Comparison of ENCODE assay signal across 27 mouse cellular contexts in genomic region chr8:97254169-97254568, GRCm38 (mm10).
DNase-seq lines count a peak whose midpoint lies in the region; ATAC-seq lines count a peak whose summit lies in the region.
"Had no signal": no experiment of that assay in that cellular context is flagged by ENCODE, and none has a peak within 500 bp of the region (broad histone marks: within the 10 kb centered on the region; RNA-seq: fewer than 3 reads in every experiment).

No protein-coding gene starts in this region.

- no peaks in the 10 kb centered on the region for H3K36me3 ChIP-seq in hindbrain, embryonic 16.5 days (ENCODE audit: control insufficient read depth, insufficient read depth, low read length)
- H3K36me3 ChIP-seq in hindbrain, embryonic 13.5 days = no peaks in the 10 kb centered on the region
- no peaks in the 10 kb centered on the region for H3K36me3 ChIP-seq in megakaryocyte, embryonic 14.5 days (replicated peaks; ENCODE audit: low read length)
- H3K36me3 ChIP-seq in midbrain, embryonic 15.5 days (replicated peaks) = no peaks in the 10 kb centered on the region
- no peaks in the 10 kb centered on the region for H3K36me3 ChIP-seq in midbrain, embryonic 13.5 days
- H3K36me3 ChIP-seq: forebrain, embryonic 10.5 days; G1E; heart, embryonic 10.5 days; heart, embryonic 13.5 days had no signal

- H3K4me1 ChIP-seq in hindbrain, embryonic 16.5 days (ENCODE audit: control insufficient read depth, insufficient read depth, low read depth, low read length) = no peaks in the 10 kb centered on the region
- 0 out of 2 replicates have a peak, but pooled peaks cover 3% of the 10 kb centered on the region for H3K4me1 ChIP-seq in hindbrain, embryonic 13.5 days (replicated peaks)
- no peaks in the 10 kb centered on the region for H3K4me1 ChIP-seq in megakaryocyte, embryonic 14.5 days
- H3K4me1 ChIP-seq in midbrain, embryonic 15.5 days = no peaks in the 10 kb centered on the region; the same call in 1 of the 2 replicates
- H3K4me1 ChIP-seq in midbrain, embryonic 13.5 days (replicated peaks) = no peaks in the 10 kb centered on the region
- H3K4me1 ChIP-seq: forebrain, embryonic 10.5 days; heart, embryonic 10.5 days; heart, embryonic 13.5 days had no signal

- H3K27ac ChIP-seq in hindbrain, embryonic 16.5 days (ENCODE audit: low read depth, low read length) = no peak overlapping the region
- H3K27ac ChIP-seq in hindbrain, embryonic 13.5 days = no peak overlapping the region
- H3K27ac ChIP-seq in midbrain, embryonic 15.5 days = no peak overlapping the region
- no peak overlapping the region for H3K27ac ChIP-seq in midbrain, embryonic 13.5 days
- H3K27ac ChIP-seq: forebrain, embryonic 10.5 days; forebrain, embryonic 13.5 days; heart, adult 2 months; heart, embryonic 10.5 days; heart, embryonic 13.5 days had no signal

- no peak overlapping the region for H3K4me2 ChIP-seq in hindbrain, embryonic 16.5 days (ENCODE audit: low read length)
- no peak overlapping the region for H3K4me2 ChIP-seq in hindbrain, embryonic 13.5 days
- no peak overlapping the region for H3K4me2 ChIP-seq in midbrain, embryonic 15.5 days
- H3K4me2 ChIP-seq in midbrain, embryonic 13.5 days (replicated peaks) = no peak overlapping the region
- H3K4me2 ChIP-seq: forebrain, embryonic 13.5 days; heart, embryonic 13.5 days had no signal

- no peaks in the 10 kb centered on the region for H3K9me3 ChIP-seq in hindbrain, embryonic 16.5 days (ENCODE audit: control insufficient read depth, low read length)
- H3K9me3 ChIP-seq in hindbrain, embryonic 13.5 days = no peaks in the 10 kb centered on the region
- peaks cover 5% of the 10 kb centered on the region; the same call in 1 of the 2 replicates for H3K9me3 ChIP-seq in megakaryocyte, embryonic 14.5 days
- H3K9me3 ChIP-seq in midbrain, embryonic 15.5 days = no peaks in the 10 kb centered on the region
- H3K9me3 ChIP-seq in midbrain, embryonic 13.5 days = no peaks in the 10 kb centered on the region
- H3K9me3 ChIP-seq: forebrain, embryonic 10.5 days; forebrain, embryonic 13.5 days; heart, embryonic 10.5 days; heart, embryonic 13.5 days had no signal

- H3K4me3 ChIP-seq in hindbrain, embryonic 16.5 days (ENCODE audit: low read length) = no peak overlapping the region
- no peak overlapping the region for H3K4me3 ChIP-seq in hindbrain, embryonic 13.5 days
- H3K4me3 ChIP-seq in megakaryocyte, embryonic 14.5 days (replicated peaks) = peak overlapping the region; percentile 28
- no peak overlapping the region for H3K4me3 ChIP-seq in midbrain, embryonic 15.5 days
- no peak overlapping the region for H3K4me3 ChIP-seq in midbrain, embryonic 13.5 days (replicated peaks)
- H3K4me3 ChIP-seq: forebrain, embryonic 10.5 days; forebrain, embryonic 13.5 days; heart, adult 2 months; heart, embryonic 10.5 days; heart, embryonic 13.5 days had no signal

- peak; percentile 48 for ATAC-seq in hindbrain, embryonic 16.5 days
- ATAC-seq in hindbrain, embryonic 13.5 days (ENCODE audit: low FRiP score) = no peak; the same call in 1 of the 2 replicates
- no peak for ATAC-seq in megakaryocyte, adult 5-6 weeks (ENCODE audit: poor library complexity, severe bottlenecking)
- peak; percentile 52; the same call in 1 of the 2 replicates for ATAC-seq in midbrain, embryonic 15.5 days (replicated peaks)
- ATAC-seq in midbrain, embryonic 13.5 days = no peak
- ATAC-seq: forebrain, embryonic 13.5 days; forebrain, embryonic 16.5 days; Patski had no signal

- no peaks in the 10 kb centered on the region for H3K27me3 ChIP-seq in hindbrain, embryonic 16.5 days (replicated peaks; ENCODE audit: control insufficient read depth, insufficient read depth, low read length)
- H3K27me3 ChIP-seq in hindbrain, embryonic 13.5 days = no peaks in the 10 kb centered on the region
- no peaks in the 10 kb centered on the region for H3K27me3 ChIP-seq in megakaryocyte, embryonic 14.5 days (replicated peaks)
- no peaks in the 10 kb centered on the region for H3K27me3 ChIP-seq in midbrain, embryonic 15.5 days (replicated peaks)
- H3K27me3 ChIP-seq in midbrain, embryonic 13.5 days = no peaks in the 10 kb centered on the region
- H3K27me3 ChIP-seq: CH12.LX; forebrain, embryonic 13.5 days; heart, embryonic 13.5 days; Patski had no signal

- peak; percentile 14 for DNase-seq in retina, postnatal 1 day
- no peak for DNase-seq in retina, embryonic 14.5 days (ENCODE audit: low spot score)
- DNase-seq: adrenal gland, postnatal 10 days; adrenal gland, postnatal 36 days; B cell, adult 2 months; cerebellum, adult 11 months; cerebellum, adult 8-10 months; cerebellum, postnatal 14 days; gastrocnemius, postnatal 10 days; gastrocnemius, postnatal 36 days; heart, adult 2 months; heart, postnatal 14 days; heart, postnatal 4 days had no signal

- no peak overlapping the region for H3K9ac ChIP-seq in hindbrain, embryonic 16.5 days (ENCODE audit: low read depth, low read length)
- H3K9ac ChIP-seq in hindbrain, embryonic 13.5 days = no peak overlapping the region
- H3K9ac ChIP-seq in midbrain, embryonic 15.5 days = no peak overlapping the region
- no peak overlapping the region for H3K9ac ChIP-seq in midbrain, embryonic 13.5 days (replicated peaks)
- H3K9ac ChIP-seq: forebrain, embryonic 13.5 days; heart, embryonic 13.5 days had no signal

Comparison
In these comparisons a context has a peak if more than half of its experiments do, and no peak if none do; other contexts are left out.
1. ATAC-seq: peak in hindbrain, embryonic 16.5 days (single experiment) and midbrain, embryonic 15.5 days (single experiment); none in hindbrain, embryonic 13.5 days (single experiment), megakaryocyte, adult 5-6 weeks (single experiment) and midbrain, embryonic 13.5 days (single experiment).